Mouse (Mus musculus) kidney, postnatal 10 days (tissue): ENCODE data around the gene Vmn2r116.
"Not testable (repeated sequence)": the region's sequence is repeated elsewhere in the genome, so short reads cannot be mapped to it uniquely, and the experiment has no call there.

Experiments used
- DNase-seq: peaks from one replicate; pipeline ENCODE4 v3.0.0; 2021; ENCODE audit warnings: mixed read lengths

The Vmn2r116 gene

GRCm38 (mm10) chr17:23384304-23384703, at the start of gene Vmn2r116:
TSS of gene Vmn2r116 (plus strand) at chr17:23384604.
- not testable (repeated sequence) for DNase-seq

DNA sequence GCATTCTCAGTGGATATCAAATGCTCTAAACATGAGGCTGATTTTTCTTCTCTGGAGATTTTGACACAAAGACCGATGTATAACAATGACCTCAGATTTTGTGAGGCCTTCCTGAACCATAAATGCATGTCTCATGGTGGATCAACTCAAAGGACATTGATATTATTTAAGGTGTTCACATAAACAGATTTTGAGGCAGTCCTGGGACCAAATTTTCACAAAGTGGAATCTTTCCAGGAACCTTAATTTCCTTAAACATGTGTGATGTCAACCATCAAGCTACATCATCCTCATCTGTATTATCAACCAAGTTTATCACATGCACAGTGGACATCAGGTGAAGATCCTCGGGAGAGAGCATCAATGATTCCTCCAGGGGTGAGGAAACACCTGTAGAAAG, 41.0 kb upstream of the Vmn2r116 start, which contains the start of gene Vmn2r115:
Vmn2r115 (plus strand) TSS at position 301 of the 400 bp plus-strand sequence.
- not testable (repeated sequence) for DNase-seq

- no peak for DNase-seq
These were observed 32.8 kb upstream of the Vmn2r116 start for GRCm38 (mm10) chr17:23351644-23352043.

GRCm38 (mm10) chr17:23433150-23433679, 48.8 kb downstream of the Vmn2r116 start:
- DNase-seq, result no peak
